Mouse (Mus musculus) forebrain, postnatal 0 days (tissue): ENCODE results near the gene Fkbp5. TPM values are rescaled to one million over a fixed set of nuclear protein-coding genes. Genes with fewer than 3 reads are reported as not detected.

ENCODE experiments used
- ATAC-seq: fragments of 200-750 bp; cut with Nextera tagmentation; 2 replicates; pipeline ENCODE4 v1.8.0; 2017; ENCODE audit warnings: mild to moderate bottlenecking, moderate library complexity
- DNase-seq: peaks from one replicate; pipeline ENCODE4 v3.0.0-alpha.2; 2015
- H3K27ac ChIP-seq: fragments of 300-500 bp; sonication (generic); 2 replicates; pipeline ENCODE4 v1.5.1; 2014; ENCODE audit warnings: low read depth, mild to moderate bottlenecking, antibody characterized with exemption, low read length, moderate library complexity, mixed read lengths
- H3K27me3 ChIP-seq: fragments of 300-500 bp; sonication (generic); 2 replicates; pipeline ENCODE4 v1.6.1; 2014; ENCODE audit warnings: mild to moderate bottlenecking, low read length, mixed read lengths; ENCODE audit not compliant: insufficient read depth
- H3K36me3 ChIP-seq: fragments of 300-500 bp; sonication (generic); 2 replicates; pipeline ENCODE4 v1.6.1; 2014; ENCODE audit warnings: mild to moderate bottlenecking, moderate library complexity; ENCODE audit not compliant: insufficient read depth
- H3K4me1 ChIP-seq: fragments of 300-500 bp; sonication (generic); 2 replicates; pipeline ENCODE4 v1.6.1; 2014; ENCODE audit warnings: antibody characterized with exemption; ENCODE audit not compliant: insufficient read depth
- H3K4me2 ChIP-seq: fragments of 300-500 bp; sonication (generic); 2 replicates; pipeline ENCODE4 v1.6.1; 2014; ENCODE audit warnings: low read depth, mild to moderate bottlenecking, moderate library complexity
- H3K4me3 ChIP-seq: fragments of 300-500 bp; sonication (generic); 2 replicates; pipeline ENCODE4 v1.5.1; 2014; ENCODE audit warnings: low read depth, low read length, mixed read lengths
- H3K9ac ChIP-seq: fragments of 300-500 bp; sonication (generic); 2 replicates; pipeline ENCODE4 v1.6.1; 2014; ENCODE audit warnings: mild to moderate bottlenecking
- H3K9me3 ChIP-seq: fragments of 300-500 bp; sonication (generic); 2 replicates; pipeline ENCODE4 v1.6.1; 2016; ENCODE audit warnings: low read length
- CTCF ChIP-seq: sonication (generic); IDR thresholded peaks from 2 replicates; pipeline ENCODE4 v1.5.1; 2016; ENCODE audit warnings: antibody characterized with exemption, control low read depth, low read depth
- WGBS: fragments of 180-500 bp; shearing (Covaris S2); extraction: QIAGEN DNeasy Blood & Tissue Kit; methylation state at CpG from one replicate; pipeline ENCODE4 v1.1.7; 2014; 5-methylcytosine and 5-hydroxymethylcytosine counted together
- polyA plus RNA-seq: library from polyadenylated mRNA; unstranded; fragments of >200 nt; fragmentation: Nextera tagmentation; extraction: Ambion mirVana; gene quantifications from 2 replicates; pipeline ENCODE4 v1.2.1, GENCODE M21; 2015
- total RNA-seq: library from RNA; depleted of rRNA; stranded (reverse); fragments of >200 nt; gene quantifications from 2 replicates; pipeline ENCODE4 v1.2.3, GENCODE M21; 2014

Fkbp5 gene
- total and polyA plus RNA-seq, 2 experiments from 2014 or later = 21.1 to 37.3 TPM

DNA sequence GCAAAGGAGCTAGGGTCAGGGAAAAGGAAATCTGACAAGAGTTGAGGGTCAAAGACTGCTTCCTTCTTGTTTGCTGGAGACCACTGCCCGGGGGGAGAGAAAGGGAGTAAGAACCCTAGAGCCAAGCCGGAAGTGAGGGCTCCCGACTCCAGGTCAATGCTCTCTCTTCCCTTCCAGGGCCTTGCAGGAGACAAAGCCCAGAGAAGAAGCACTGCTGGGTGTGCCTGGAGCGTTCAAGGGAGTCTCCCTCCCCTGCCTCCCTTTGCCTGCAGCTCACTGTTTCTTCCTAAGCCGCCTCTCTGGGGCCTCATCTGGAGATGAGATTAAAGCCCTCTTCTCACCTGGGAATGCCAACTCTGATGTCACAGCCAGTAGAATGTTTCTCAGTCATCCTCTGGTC is 10.4 kb downstream of the Fkbp5 start:
- no peaks in the 10 kb centered on the region for H3K9me3 ChIP-seq
- ATAC-seq (no peak), DNase-seq (no peak)
- no peak overlapping the region for H3K27ac ChIP-seq
- no peak overlapping the region for H3K9ac ChIP-seq
- H3K4me1 ChIP-seq = no peaks in the 10 kb centered on the region
- no peak overlapping the region for H3K4me2 ChIP-seq
- 31% methylated on average over 5 of the region's 5 CpGs for WGBS
- no peaks in the 10 kb centered on the region for H3K36me3 ChIP-seq
- no peak for TF ChIP-seq CTCF
- no peaks in the 10 kb centered on the region for H3K27me3 ChIP-seq
- no peak overlapping the region for H3K4me3 ChIP-seq

DNA sequence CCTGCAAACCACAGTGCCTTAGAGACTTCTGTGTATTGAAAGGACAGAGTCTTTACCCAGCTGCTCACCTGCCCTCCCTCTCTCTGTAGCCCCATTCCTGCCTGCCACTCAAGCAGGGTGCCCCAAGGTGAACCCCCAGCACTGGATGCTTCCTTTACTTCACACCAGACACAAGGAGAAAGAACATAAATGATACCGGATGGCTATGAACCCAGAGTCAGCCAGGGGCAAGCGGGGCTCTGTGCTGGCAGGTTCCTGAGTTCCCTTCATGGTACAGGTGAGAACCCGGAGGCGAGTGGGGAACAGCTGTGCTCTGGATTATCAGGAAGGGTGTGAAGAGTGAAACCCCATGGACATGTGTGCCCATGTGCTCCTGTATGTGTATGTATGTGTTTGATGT is 11.7 kb downstream of the Fkbp5 start:
- Histone ChIP-seq H3K9ac (no peak overlapping the region), H3K36me3 (no peaks in the 10 kb centered on the region), H3K4me2 (no peak overlapping the region), H3K9me3 (no peaks in the 10 kb centered on the region), H3K27me3 (no peaks in the 10 kb centered on the region), H3K4me3 (no peak overlapping the region), H3K4me1 (no peaks in the 10 kb centered on the region), H3K27ac (no peak overlapping the region)
- no peak for DNase-seq
- no peak for TF ChIP-seq CTCF
- no peak for ATAC-seq
- WGBS = 90% methylated on average over 4 of the region's 4 CpGs

DNA sequence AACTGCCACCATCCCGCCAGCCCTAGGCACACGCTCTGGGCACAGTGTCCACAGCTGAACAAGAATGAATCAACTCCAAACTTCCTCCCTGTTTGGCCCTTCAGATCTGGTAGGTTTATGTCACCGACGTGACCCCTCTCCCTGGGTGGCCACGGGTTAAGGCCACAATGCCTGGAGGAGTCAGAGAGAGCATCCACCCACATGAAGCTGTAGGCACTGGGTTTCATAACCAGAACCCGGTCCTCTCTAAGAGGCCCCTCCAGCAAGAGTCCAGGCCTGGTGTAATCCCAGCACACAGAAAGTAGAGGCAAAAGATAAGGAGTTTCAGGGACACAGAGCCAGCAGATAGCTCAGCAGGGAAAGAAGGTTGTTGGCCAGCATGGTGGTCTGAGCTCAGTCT is 13.1 kb downstream of the Fkbp5 start:
- Histone ChIP-seq H3K9me3 (no peaks in the 10 kb centered on the region), H3K27ac (no peak overlapping the region), H3K4me2 (no peak overlapping the region), H3K4me3 (no peak overlapping the region), H3K36me3 (no peaks in the 10 kb centered on the region), H3K9ac (no peak overlapping the region), H3K4me1 (no peaks in the 10 kb centered on the region), H3K27me3 (no peaks in the 10 kb centered on the region)
- WGBS = 82% methylated on average over 6 of the region's 6 CpGs
- ATAC-seq (no peak), DNase-seq (no peak)
- no peak for TF ChIP-seq CTCF

DNA sequence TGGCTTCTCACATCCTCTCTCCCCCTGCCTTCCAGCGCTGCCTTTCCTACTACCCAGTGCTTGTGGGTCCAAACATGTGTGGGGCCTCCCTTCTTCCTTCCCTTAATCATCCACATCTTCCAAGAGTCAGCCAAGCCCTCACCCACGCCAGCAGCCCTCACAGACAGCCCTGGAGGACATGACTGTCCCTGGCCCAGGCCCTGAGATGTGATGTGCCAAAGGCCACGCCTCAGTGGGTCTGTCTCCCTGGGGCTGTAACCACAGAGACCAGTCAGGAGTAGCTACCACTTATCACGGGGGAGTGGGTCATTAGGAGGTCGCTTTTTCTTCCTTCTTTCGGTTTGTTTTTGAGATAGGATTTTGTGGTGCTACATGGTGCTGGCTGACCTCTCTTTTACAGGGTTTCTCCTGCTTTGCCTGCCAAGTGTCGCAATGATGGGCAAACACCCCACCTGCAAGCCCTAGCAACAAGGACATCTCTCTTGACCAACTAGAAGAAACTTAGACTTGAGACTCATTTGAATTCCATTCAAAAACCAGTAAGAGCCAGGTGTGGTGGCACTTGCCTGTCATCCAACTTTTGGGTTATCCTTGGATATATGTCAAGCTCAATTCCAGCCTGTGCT is 15.0 kb downstream of the Fkbp5 start:
- 73% methylated on average over 7 of the region's 7 CpGs for WGBS

DNA sequence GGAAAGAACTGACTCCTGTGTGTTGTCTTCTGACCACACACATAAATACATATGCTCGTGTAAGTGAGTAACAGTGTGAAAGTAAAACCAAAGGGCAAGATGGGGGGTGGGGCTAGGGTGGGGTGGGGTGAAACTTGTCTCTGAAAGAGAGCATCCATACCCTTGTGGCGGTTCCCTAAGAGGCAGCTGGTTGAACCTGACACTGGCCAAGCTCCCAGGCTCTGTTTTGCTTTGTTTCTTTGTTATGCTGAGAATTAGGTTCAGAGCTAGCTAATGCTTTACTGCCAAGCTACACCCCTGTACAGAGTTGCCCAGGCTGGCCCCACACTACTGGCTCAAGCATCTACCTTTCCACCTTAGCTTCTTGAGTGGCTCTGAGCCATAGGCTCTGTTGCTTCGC is 16.9 kb downstream of the Fkbp5 start:
- no peak for ATAC-seq
- Histone ChIP-seq H3K27ac (no peak overlapping the region), H3K4me2 (no peak overlapping the region), H3K4me1 (no peaks in the 10 kb centered on the region), H3K27me3 (no peaks in the 10 kb centered on the region), H3K4me3 (no peak overlapping the region), H3K36me3 (no peaks in the 10 kb centered on the region), H3K9me3 (no peaks in the 10 kb centered on the region), H3K9ac (no peak overlapping the region)
- 74% methylated on average over 3 of the region's 3 CpGs for WGBS
- no peak for DNase-seq
- no peak for TF ChIP-seq CTCF

More for the DNA sequence above, 15.0 kb downstream of the Fkbp5 start:
- H3K9me3 ChIP-seq = no peaks in the 10 kb centered on the region
- ATAC-seq (no peak), DNase-seq (no peak)
- H3K4me2 ChIP-seq = no peak overlapping the region
- H3K9ac ChIP-seq = no peak overlapping the region
- no peak for TF ChIP-seq CTCF
- H3K27me3 ChIP-seq = no peaks in the 10 kb centered on the region
- no peak overlapping the region for H3K4me3 ChIP-seq
- H3K4me1 ChIP-seq = no peaks in the 10 kb centered on the region
- no peak overlapping the region for H3K27ac ChIP-seq
- no peaks in the 10 kb centered on the region for H3K36me3 ChIP-seq

DNA sequence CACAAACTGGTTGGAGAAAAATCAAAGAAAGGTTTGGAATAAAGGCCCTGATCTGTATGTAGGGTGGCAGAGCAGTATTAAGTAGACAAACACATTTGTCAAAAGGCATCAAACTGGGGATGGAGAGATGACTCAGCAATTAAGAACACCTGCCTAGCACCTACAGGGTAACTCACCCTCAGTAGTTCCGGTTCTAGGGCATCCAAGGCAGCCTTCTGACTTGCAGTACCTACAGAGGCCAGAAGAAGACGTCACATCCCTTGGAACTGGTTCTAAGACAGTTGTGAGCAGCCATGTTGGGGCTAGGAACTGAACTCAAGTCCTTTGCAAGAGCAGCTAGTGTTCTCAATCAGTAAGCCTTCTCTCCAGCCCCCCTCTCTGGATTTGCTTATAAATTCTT is 18.1 kb downstream of the Fkbp5 start:
- TF ChIP-seq CTCF = no peak
- no peak for DNase-seq
- H3K9me3 ChIP-seq = no peaks in the 10 kb centered on the region
- H3K4me1 ChIP-seq = no peaks in the 10 kb centered on the region
- 78% methylated on average over 2 of the region's 2 CpGs for WGBS
- no peak for ATAC-seq
- H3K27ac ChIP-seq = no peak overlapping the region
- no peaks in the 10 kb centered on the region for H3K27me3 ChIP-seq
- H3K4me2 ChIP-seq = no peak overlapping the region
- no peak overlapping the region for H3K4me3 ChIP-seq
- no peak overlapping the region for H3K9ac ChIP-seq
- H3K36me3 ChIP-seq = no peaks in the 10 kb centered on the region

DNA sequence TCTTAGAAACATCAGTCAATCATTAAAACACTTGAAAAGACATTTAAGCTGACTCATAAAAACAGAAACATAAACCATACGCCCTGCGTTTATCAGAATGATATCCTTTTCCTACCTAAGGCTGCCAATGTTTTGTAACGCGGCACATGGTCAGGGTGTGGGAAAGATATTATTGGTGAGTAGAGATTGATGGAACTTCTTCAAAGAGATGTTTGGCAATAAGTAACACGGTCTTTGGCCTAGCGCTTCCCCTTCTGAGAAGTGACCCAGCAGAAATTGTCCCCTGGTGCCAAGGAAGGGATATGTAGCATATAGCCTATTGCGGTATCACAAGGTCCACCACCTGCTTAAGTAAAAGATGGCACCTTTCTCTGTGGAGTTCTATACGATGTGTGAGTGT is 21.5 kb downstream of the Fkbp5 start:
- Histone ChIP-seq H3K4me1 (no peaks in the 10 kb centered on the region), H3K36me3 (no peaks in the 10 kb centered on the region), H3K27ac (no peak overlapping the region), H3K4me2 (no peak overlapping the region), H3K9ac (no peak overlapping the region), H3K9me3 (no peaks in the 10 kb centered on the region), H3K27me3 (no peaks in the 10 kb centered on the region), H3K4me3 (no peak overlapping the region)
- no peak for TF ChIP-seq CTCF
- no peak for DNase-seq
- ATAC-seq = no peak
- 95% methylated on average over 8 of the region's 8 CpGs for WGBS
